Mouse (Mus musculus): ENCODE measurements around the gene Kcnj4. TPM values are rescaled to one million over a fixed set of nuclear protein-coding genes. Genes with fewer than 3 reads are reported as not detected.

The Kcnj4 gene
- polyA plus RNA-seq, 1 experiment from 2014 or later: not detected

GRCm38 (mm10) chr15:79517710-79518109, 12.7 kb upstream of the Kcnj4 start:
- Histone ChIP-seq H3K36me3 (ENCODE audit: control insufficient read depth, insufficient read depth) (no peaks in the 10 kb centered on the region), H3K9ac (ENCODE audit: low read depth, low read length) (no peak overlapping the region), H3K27ac (ENCODE audit: low read length) (no peak overlapping the region), H3K4me3 (ENCODE audit: low read depth, low read length) (no peak overlapping the region), H3K9me3 (replicated peaks; ENCODE audit: control insufficient read depth, low read length) (no peaks in the 10 kb centered on the region), H3K4me1 (ENCODE audit: control insufficient read depth, low read depth, low read length) (peaks cover 12% of the 10 kb centered on the region), H3K27me3 (ENCODE audit: control insufficient read depth, insufficient read depth, low read depth, low read length) (peaks cover 52% of the 10 kb centered on the region), H3K4me2 (ENCODE audit: low read depth, low read length) (no peak overlapping the region)
- no peak for ATAC-seq (ENCODE audit: low read depth)
- 67% methylated on average over 4 of the region's 4 CpGs for WGBS (ENCODE audit: insufficient replicate concordance)

- Histone ChIP-seq H3K27me3 (ENCODE audit: control insufficient read depth, insufficient read depth, low read depth, low read length) (peaks cover 65% of the 10 kb centered on the region), H3K4me3 (ENCODE audit: low read depth, low read length) (peak within 1 kb of the TSS; percentile 56), H3K36me3 (ENCODE audit: control insufficient read depth, insufficient read depth) (no peaks in the 10 kb centered on the region), H3K4me1 (ENCODE audit: control insufficient read depth, low read depth, low read length) (peaks cover 12% of the 10 kb centered on the region), H3K4me2 (ENCODE audit: low read depth, low read length) (peak within 1 kb of the TSS; percentile 70), H3K9ac (ENCODE audit: low read depth, low read length) (peak within 1 kb of the TSS; percentile 21; the same call in 1 of the 2 replicates), H3K27ac (ENCODE audit: low read length) (no peak within 1 kb of the TSS), H3K9me3 (replicated peaks; ENCODE audit: control insufficient read depth, low read length) (no peaks in the 10 kb centered on the region)
- WGBS (ENCODE audit: insufficient replicate concordance): under 1% methylated on average over 71 of the region's 71 CpGs
- ATAC-seq (ENCODE audit: low read depth): peak; percentile 64
These were observed 11.4 kb upstream of the Kcnj4 start, which contains the start of gene Kdelr3 for GRCm38 (mm10) chr15:79516171-79517096. Kdelr3 (plus strand) TSS chr15:79516411.

- H3K9me3 ChIP-seq (replicated peaks; ENCODE audit: control insufficient read depth, low read length): no peaks in the 10 kb centered on the region
- no peak overlapping the region for H3K27ac ChIP-seq (ENCODE audit: low read length)
- H3K4me2 ChIP-seq (ENCODE audit: low read depth, low read length): no peak overlapping the region
- peaks cover 3% of the 10 kb centered on the region for H3K4me1 ChIP-seq (ENCODE audit: control insufficient read depth, low read depth, low read length)
- WGBS (ENCODE audit: insufficient replicate concordance): 11% methylated on average over 9 of the region's 9 CpGs
- no peak overlapping the region for H3K9ac ChIP-seq (ENCODE audit: low read depth, low read length)
- ATAC-seq (ENCODE audit: low read depth): no peak
- no peaks in the 10 kb centered on the region for H3K36me3 ChIP-seq (ENCODE audit: control insufficient read depth, insufficient read depth)
- H3K4me3 ChIP-seq (ENCODE audit: low read depth, low read length): no peak overlapping the region
- peaks cover 84% of the 10 kb centered on the region for H3K27me3 ChIP-seq (ENCODE audit: control insufficient read depth, insufficient read depth, low read depth, low read length)
These were observed 8.9 kb upstream of the Kcnj4 start for GRCm38 (mm10) chr15:79513940-79514339.

GRCm38 (mm10) chr15:79511553-79512320, 6.7 kb upstream of the Kcnj4 start:
- H3K36me3 ChIP-seq (ENCODE audit: control insufficient read depth, insufficient read depth): no peaks in the 10 kb centered on the region
- peak; percentile 41; the same call in 1 of the 2 replicates for ATAC-seq (ENCODE audit: low read depth)
- peak overlapping the region; percentile 33 for H3K4me2 ChIP-seq (ENCODE audit: low read depth, low read length)
- H3K27me3 ChIP-seq (ENCODE audit: control insufficient read depth, insufficient read depth, low read depth, low read length): peaks cover 83% of the 10 kb centered on the region
- no peak overlapping the region for H3K9ac ChIP-seq (ENCODE audit: low read depth, low read length)
- peak overlapping the region; percentile 12 for H3K4me3 ChIP-seq (ENCODE audit: low read depth, low read length)
- H3K4me1 ChIP-seq (ENCODE audit: control insufficient read depth, low read depth, low read length): no peaks in the 10 kb centered on the region; the same call in 1 of the 2 replicates
- H3K9me3 ChIP-seq (replicated peaks; ENCODE audit: control insufficient read depth, low read length): no peaks in the 10 kb centered on the region
- WGBS (ENCODE audit: insufficient replicate concordance): 2% methylated on average over 61 of the region's 61 CpGs
- no peak overlapping the region for H3K27ac ChIP-seq (ENCODE audit: low read length)

GRCm38 (mm10) chr15:79510425-79510824, 5.4 kb upstream of the Kcnj4 start:
- no peaks in the 10 kb centered on the region for H3K9me3 ChIP-seq (replicated peaks; ENCODE audit: control insufficient read depth, low read length)
- no peak for ATAC-seq (ENCODE audit: low read depth)
- H3K9ac ChIP-seq (ENCODE audit: low read depth, low read length): no peak overlapping the region
- H3K27me3 ChIP-seq (ENCODE audit: control insufficient read depth, insufficient read depth, low read depth, low read length): peaks cover 83% of the 10 kb centered on the region
- H3K4me2 ChIP-seq (ENCODE audit: low read depth, low read length): no peak overlapping the region
- no peak overlapping the region for H3K4me3 ChIP-seq (ENCODE audit: low read depth, low read length)
- no peak overlapping the region for H3K27ac ChIP-seq (ENCODE audit: low read length)
- H3K4me1 ChIP-seq (ENCODE audit: control insufficient read depth, low read depth, low read length): no peaks in the 10 kb centered on the region
- WGBS (ENCODE audit: insufficient replicate concordance): 47% methylated on average over 7 of the region's 7 CpGs
- no peaks in the 10 kb centered on the region for H3K36me3 ChIP-seq (ENCODE audit: control insufficient read depth, insufficient read depth)

- no peak for ATAC-seq (ENCODE audit: low read depth)
- Histone ChIP-seq H3K4me3 (ENCODE audit: low read depth, low read length) (no peak overlapping the region), H3K4me2 (ENCODE audit: low read depth, low read length) (no peak overlapping the region), H3K9ac (ENCODE audit: low read depth, low read length) (no peak overlapping the region), H3K36me3 (ENCODE audit: control insufficient read depth, insufficient read depth) (no peaks in the 10 kb centered on the region), H3K4me1 (ENCODE audit: control insufficient read depth, low read depth, low read length) (no peaks in the 10 kb centered on the region), H3K27me3 (ENCODE audit: control insufficient read depth, insufficient read depth, low read depth, low read length) (peaks cover 83% of the 10 kb centered on the region), H3K27ac (ENCODE audit: low read length) (no peak overlapping the region), H3K9me3 (replicated peaks; ENCODE audit: control insufficient read depth, low read length) (no peaks in the 10 kb centered on the region)
- WGBS (ENCODE audit: insufficient replicate concordance): 27% methylated on average over 5 of the region's 6 CpGs
These were observed 5.0 kb upstream of the Kcnj4 start for GRCm38 (mm10) chr15:79509998-79510397.

- H3K27ac ChIP-seq (ENCODE audit: low read length): no peak overlapping the region
- H3K27me3 ChIP-seq (ENCODE audit: control insufficient read depth, insufficient read depth, low read depth, low read length): peaks cover 87% of the 10 kb centered on the region
- H3K9me3 ChIP-seq (replicated peaks; ENCODE audit: control insufficient read depth, low read length): no peaks in the 10 kb centered on the region
- H3K4me2 ChIP-seq (ENCODE audit: low read depth, low read length): no peak overlapping the region
- no peak overlapping the region for H3K4me3 ChIP-seq (ENCODE audit: low read depth, low read length)
- H3K4me1 ChIP-seq (ENCODE audit: control insufficient read depth, low read depth, low read length): no peaks in the 10 kb centered on the region
- no peak for ATAC-seq (ENCODE audit: low read depth)
- no peak overlapping the region for H3K9ac ChIP-seq (ENCODE audit: low read depth, low read length)
- no peaks in the 10 kb centered on the region for H3K36me3 ChIP-seq (ENCODE audit: control insufficient read depth, insufficient read depth)
- 43% methylated on average over 31 of the region's 31 CpGs for WGBS (ENCODE audit: insufficient replicate concordance)
These were observed 2.2 kb upstream of the Kcnj4 start for GRCm38 (mm10) chr15:79507055-79507828.

GRCm38 (mm10) chr15:79506460-79506859, 1.4 kb upstream of the Kcnj4 start:
- Histone ChIP-seq H3K4me2 (ENCODE audit: low read depth, low read length) (no peak overlapping the region), H3K27me3 (ENCODE audit: control insufficient read depth, insufficient read depth, low read depth, low read length) (peaks cover 86% of the 10 kb centered on the region), H3K9ac (ENCODE audit: low read depth, low read length) (no peak overlapping the region), H3K36me3 (ENCODE audit: control insufficient read depth, insufficient read depth) (no peaks in the 10 kb centered on the region), H3K4me3 (ENCODE audit: low read depth, low read length) (no peak overlapping the region), H3K27ac (ENCODE audit: low read length) (no peak overlapping the region), H3K4me1 (ENCODE audit: control insufficient read depth, low read depth, low read length) (no peaks in the 10 kb centered on the region), H3K9me3 (replicated peaks; ENCODE audit: control insufficient read depth, low read length) (no peaks in the 10 kb centered on the region)
- 23% methylated on average over 7 of the region's 7 CpGs for WGBS (ENCODE audit: insufficient replicate concordance)
- no peak for ATAC-seq (ENCODE audit: low read depth)
